Mouse (Mus musculus) ES-E14 (cell line): ENCODE measurements around the gene Ankrd65.

ENCODE experiments used
- HCFC1 ChIP-seq: IDR thresholded peaks from 2 replicates; pipeline ENCODE4 v1.6.1; 2012; ENCODE audit warnings: low read length, inconsistent platforms, borderline replicate concordance; ENCODE audit not compliant: insufficient read depth
- MAFK ChIP-seq: IDR thresholded peaks from 2 replicates; pipeline ENCODE4 v1.6.1; 2014; ENCODE audit warnings: mild to moderate bottlenecking, low read depth, low read length, inconsistent platforms; ENCODE audit not compliant: insufficient read depth
- ZC3H11A ChIP-seq: IDR thresholded peaks from 2 replicates; pipeline ENCODE4 v1.6.1; 2012; ENCODE audit warnings: low read depth, mild to moderate bottlenecking, inconsistent platforms, low read length, borderline replicate concordance

DNA sequence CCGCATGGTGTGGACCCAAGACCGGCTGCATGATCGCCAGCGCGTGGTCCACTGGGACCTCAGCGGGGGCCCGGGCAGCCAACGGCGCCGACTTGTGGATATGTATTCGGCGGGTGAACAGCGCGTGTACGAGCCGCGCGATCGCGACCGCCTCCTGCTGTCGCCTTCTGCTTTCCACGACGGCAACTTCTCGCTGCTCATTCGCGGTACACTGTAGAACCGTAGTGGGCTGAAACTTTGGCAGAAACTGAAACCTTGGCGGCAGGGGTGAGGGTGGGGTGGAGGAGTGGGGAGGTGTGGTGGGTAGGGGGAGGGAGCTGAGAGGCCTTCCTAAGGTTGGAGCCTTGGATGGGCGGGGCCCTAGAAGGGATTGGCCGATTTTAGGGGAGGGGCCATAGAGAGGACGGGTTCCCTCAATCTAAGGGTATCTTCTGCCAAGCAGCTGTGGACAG lies 50.8 kb downstream of the Ankrd65 start:
- TF ChIP-seq ZC3H11A: no peak
- no peak for TF ChIP-seq HCFC1
- TF ChIP-seq MAFK: no peak
